Mouse (Mus musculus) bone marrow macrophage, adult 2 months (primary cell): ENCODE measurements at regions not wholly inside any gene's neighbourhood (a gene's known extent, or its start where the extent isn't known, plus 50 kb on each side); places are given as distances from the start of the nearest gene placed in this dataset.

Experiments
- CTCF ChIP-seq: IDR thresholded peaks from 2 replicates; pipeline ENCODE4 v1.5.1; 2012; ENCODE audit warnings: low read depth, mild to moderate bottlenecking, low read length, moderate library complexity
- POLR2A ChIP-seq: IDR thresholded peaks from 2 replicates; pipeline ENCODE4 v1.6.1; 2012; ENCODE audit warnings: mild to moderate bottlenecking, low read depth, low read length, borderline replicate concordance

DNA sequence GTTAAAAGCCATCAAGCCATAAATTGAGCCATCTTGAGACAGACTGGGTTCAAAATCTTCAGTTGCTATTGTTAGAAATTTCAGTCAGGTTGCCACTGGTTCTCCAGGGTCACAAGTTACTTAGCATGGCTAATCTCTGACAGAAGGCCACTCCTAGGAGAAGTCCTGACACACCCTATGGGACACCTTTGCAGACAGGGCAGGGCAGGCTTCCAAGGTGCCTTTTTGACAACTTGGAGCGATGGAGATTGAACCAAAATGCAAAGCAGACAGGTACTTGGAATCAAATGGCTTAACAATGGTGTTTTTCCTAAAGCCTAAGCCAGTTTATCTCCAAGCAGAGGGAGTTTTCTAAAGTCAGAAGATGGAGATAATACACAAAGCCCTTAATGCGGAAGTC lies 90.7 kb upstream of the Tbx3 start:
- TF ChIP-seq CTCF (no peak), POLR2A (no peak)
